Mouse (Mus musculus): ENCODE data around the gene Ndufaf7.

- TF ChIP-seq POLR2A (IDR thresholded peaks at IDR 0.05; ENCODE audit: borderline replicate concordance, extremely low read depth, insufficient read depth, insufficient read length, poor library complexity, severe bottlenecking): no peak
- no peak for TF ChIP-seq CTCF (IDR thresholded peaks at IDR 0.05; ENCODE audit: borderline replicate concordance, extremely low read depth, insufficient read depth, insufficient read length)
These were observed 27.6 kb upstream of the Ndufaf7 start for GRCm38 (mm10) chr17:78909374-78909773.

Measured in brain, embryonic 14.5 days (tissue).